Mouse (Mus musculus): Measurements from ENCODE around the gene Ly6g6e.

GRCm38 (mm10) chr17:35051156-35052086 lies 25.3 kb upstream of the Ly6g6e start:
- no peak for TF ChIP-seq CTCF (IDR thresholded peaks at IDR 0.05; ENCODE audit: extremely low read depth, insufficient read length, insufficient replicate concordance, low read depth, low read length)
- peak; percentile 59; the same call in 1 of the 2 replicates for TF ChIP-seq POLR2A (IDR thresholded peaks at IDR 0.05; ENCODE audit: low read depth, low read length)

Data from small intestine, adult 2 months (tissue).